Mouse (Mus musculus) ES-E14 (cell line): ENCODE measurements at regions not wholly inside any gene's neighbourhood (a gene's known extent, or its start where the extent isn't known, plus 50 kb on each side); places are given as distances from the start of the nearest gene placed in this dataset.

Experiments used
- HCFC1 ChIP-seq: IDR thresholded peaks from 2 replicates; pipeline ENCODE4 v1.6.1; 2012; ENCODE audit warnings: low read length, inconsistent platforms, borderline replicate concordance; ENCODE audit not compliant: insufficient read depth
- MAFK ChIP-seq: IDR thresholded peaks from 2 replicates; pipeline ENCODE4 v1.6.1; 2014; ENCODE audit warnings: mild to moderate bottlenecking, low read depth, low read length, inconsistent platforms; ENCODE audit not compliant: insufficient read depth
- ZC3H11A ChIP-seq: IDR thresholded peaks from 2 replicates; pipeline ENCODE4 v1.6.1; 2012; ENCODE audit warnings: low read depth, mild to moderate bottlenecking, inconsistent platforms, low read length, borderline replicate concordance

DNA sequence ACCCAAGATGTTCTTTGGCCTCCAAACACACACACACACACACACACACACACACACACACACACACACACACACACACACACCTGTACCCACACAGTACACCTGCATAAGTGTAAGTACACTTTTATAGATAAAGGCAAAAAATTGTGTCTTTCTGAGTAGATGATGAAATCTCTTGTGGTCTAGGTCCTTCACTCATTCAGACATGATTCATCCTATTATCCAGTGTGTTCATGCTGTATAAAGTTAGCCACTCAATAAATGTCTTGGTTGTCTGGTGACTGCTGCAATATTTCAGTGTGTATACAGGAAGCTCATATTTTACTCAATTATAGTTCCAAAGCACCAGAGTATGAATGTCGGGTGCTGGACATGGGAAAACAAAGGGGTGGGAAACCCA, 131.5 kb upstream of the Gm21897 start:
- TF ChIP-seq ZC3H11A (no peak), HCFC1 (no peak), MAFK (no peak)
